Mouse (Mus musculus): ENCODE measurements at regions not wholly inside any gene's neighbourhood (a gene's known extent, or its start where the extent isn't known, plus 50 kb on each side); places are given as distances from the start of the nearest gene placed in this dataset.

- no peak for DNase-seq
- no peak overlapping the region for H3K4me3 ChIP-seq
- TF ChIP-seq CTCF (IDR thresholded peaks at IDR 0.05), result no peak
- no peak overlapping the region for H3K27ac ChIP-seq
- intact Hi-C loops (cut with DNase I), result no loop called here
These were observed 125.8 kb upstream of the Irx5 start for GRCm38 (mm10) chr8:92231326-92232225.

GRCm38 (mm10) chr8:92229526-92229925, 127.9 kb upstream of the Irx5 start:
- H3K4me3 ChIP-seq, result no peak overlapping the region
- TF ChIP-seq CTCF (IDR thresholded peaks at IDR 0.05), result no peak
- no peak overlapping the region for H3K27ac ChIP-seq
- no peak for DNase-seq
- intact Hi-C loops (cut with DNase I), result no loop called here

GRCm38 (mm10) chr8:92224929-92225328, 132.5 kb upstream of the Irx5 start:
- Histone ChIP-seq H3K4me3 (no peak overlapping the region), H3K27ac (no peak overlapping the region)
- DNase-seq, result no peak
- TF ChIP-seq CTCF (IDR thresholded peaks at IDR 0.05), result no peak
- intact Hi-C loops (cut with DNase I), result no loop called here

GRCm38 (mm10) chr8:92222992-92223391, 134.4 kb upstream of the Irx5 start:
- no peak for DNase-seq
- no peak for TF ChIP-seq CTCF (IDR thresholded peaks at IDR 0.05)
- Histone ChIP-seq H3K4me3 (no peak overlapping the region), H3K27ac (no peak overlapping the region)
- intact Hi-C loops (cut with DNase I), result no loop called here

DNA sequence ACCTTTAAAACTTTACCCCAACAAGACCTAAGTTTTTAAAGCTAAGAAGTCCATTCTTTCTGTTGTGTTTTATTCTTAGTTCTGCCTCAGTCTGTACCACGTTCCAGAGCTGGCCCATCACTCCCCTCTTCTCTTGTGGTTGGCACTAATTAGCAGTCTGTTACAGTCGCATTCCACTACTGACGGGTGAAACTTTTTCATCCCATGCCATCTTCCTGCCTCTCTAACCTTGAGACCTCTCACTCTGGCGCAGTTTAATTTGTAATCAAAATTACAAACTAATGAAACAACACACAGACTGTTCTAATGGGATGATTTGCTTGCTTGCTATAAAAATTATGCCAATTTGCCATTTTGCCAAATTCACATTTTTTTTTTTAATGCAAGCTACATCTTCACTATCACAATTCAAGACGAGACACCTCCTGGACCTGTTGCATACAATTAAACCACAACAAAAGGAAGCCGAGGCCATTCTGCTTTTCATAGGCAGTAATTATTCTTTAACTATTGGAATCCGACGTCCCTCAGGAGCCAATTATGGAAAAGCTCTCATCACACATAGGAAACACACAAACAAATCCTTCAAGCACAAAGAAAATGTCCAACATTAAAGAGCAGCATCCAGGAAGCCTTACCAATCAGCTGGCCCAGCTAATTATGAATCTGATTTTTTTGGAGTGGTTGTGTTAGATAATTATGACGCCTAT, 138.1 kb upstream of the Irx5 start:
- Histone ChIP-seq H3K27ac (no peak overlapping the region), H3K4me3 (no peak overlapping the region)
- no peak for DNase-seq
- TF ChIP-seq CTCF (IDR thresholded peaks at IDR 0.05), result no peak
- intact Hi-C loops (cut with DNase I), result no loop called here

GRCm38 (mm10) chr8:92217521-92217920, 139.9 kb upstream of the Irx5 start:
- H3K27ac ChIP-seq, result no peak overlapping the region
- no peak for TF ChIP-seq CTCF (IDR thresholded peaks at IDR 0.05)
- no peak overlapping the region for H3K4me3 ChIP-seq
- intact Hi-C loops (cut with DNase I), result no loop called here
- DNase-seq, result no peak

DNA sequence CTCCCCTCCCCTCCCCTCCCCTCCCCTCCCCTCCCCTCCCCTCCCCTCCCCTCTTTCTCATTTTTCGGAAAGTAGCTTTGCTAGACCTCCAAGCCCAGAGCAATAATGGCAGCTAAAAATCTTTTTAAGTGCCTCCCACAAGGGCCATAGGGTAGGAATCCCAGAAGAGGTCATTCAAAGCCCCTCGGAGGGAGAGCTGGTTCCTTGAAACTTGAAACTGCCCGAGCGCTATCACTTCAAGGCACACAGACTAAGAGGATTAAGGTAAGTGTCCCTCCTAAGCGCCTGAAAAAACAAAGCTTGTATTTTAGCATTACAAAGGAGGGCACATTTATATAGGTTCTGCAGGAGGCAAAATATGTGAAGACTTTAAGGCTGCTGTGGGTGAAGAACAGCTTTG, 141.2 kb upstream of the Irx5 start:
- H3K4me3 ChIP-seq, result no peak overlapping the region
- no peak for DNase-seq
- intact Hi-C loops (cut with DNase I), result no loop called here
- no peak for TF ChIP-seq CTCF (IDR thresholded peaks at IDR 0.05)
- no peak overlapping the region for H3K27ac ChIP-seq

DNA sequence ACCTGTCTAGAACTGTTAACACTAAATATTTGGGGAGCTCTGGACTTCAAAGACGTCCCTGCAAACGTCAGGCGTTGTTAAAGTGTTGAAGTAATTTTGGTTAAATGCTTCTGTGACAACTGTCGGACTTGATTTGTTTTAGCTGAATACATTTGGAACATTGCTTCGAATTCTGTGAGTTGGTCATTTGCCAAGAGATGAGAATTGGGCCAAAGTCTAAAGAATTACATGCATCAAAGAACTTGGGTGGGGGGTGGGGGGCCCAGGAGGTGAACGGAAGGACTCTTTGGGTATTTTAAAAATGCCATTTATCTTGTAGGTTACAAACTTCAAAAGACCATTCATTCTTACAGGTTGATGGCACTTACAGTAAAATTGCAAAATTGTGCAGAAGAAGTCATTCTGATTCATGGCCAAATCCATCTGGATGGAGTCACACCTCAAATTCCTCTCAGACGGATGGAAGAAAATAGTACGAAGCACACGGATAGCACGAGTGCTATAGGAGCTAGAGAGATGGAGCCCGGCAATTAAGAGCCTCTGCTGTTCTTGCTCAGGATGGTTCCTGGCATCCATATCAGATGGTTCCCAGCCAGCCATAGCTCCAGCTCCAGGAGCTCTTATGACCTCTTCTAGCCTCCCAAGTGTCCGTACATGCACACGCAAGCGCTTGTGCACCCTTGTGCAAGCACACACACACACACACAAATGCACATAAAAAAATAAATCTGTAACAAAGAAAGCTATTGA, 144.5 kb upstream of the Irx5 start:
- TF ChIP-seq CTCF (IDR thresholded peaks at IDR 0.05), result no peak
- no peak for DNase-seq
- Histone ChIP-seq H3K27ac (no peak overlapping the region), H3K4me3 (no peak overlapping the region)
- intact Hi-C loops (cut with DNase I), result no loop called here

- Histone ChIP-seq H3K27ac (no peak overlapping the region), H3K4me3 (no peak overlapping the region)
- intact Hi-C loops (cut with DNase I), result no loop called here
- no peak for DNase-seq
- TF ChIP-seq CTCF (IDR thresholded peaks at IDR 0.05), result no peak
These were observed 148.3 kb upstream of the Irx5 start for GRCm38 (mm10) chr8:92209081-92209480.

- TF ChIP-seq CTCF (IDR thresholded peaks at IDR 0.05), result no peak
- intact Hi-C loops (cut with DNase I), result no loop called here
- no peak for DNase-seq
- H3K27ac ChIP-seq, result no peak overlapping the region
- no peak overlapping the region for H3K4me3 ChIP-seq
These were observed 161.8 kb upstream of the Irx5 start for GRCm38 (mm10) chr8:92195635-92196034.

GRCm38 (mm10) chr8:92194065-92194464, 163.4 kb upstream of the Irx5 start:
- no peak for DNase-seq
- intact Hi-C loops (cut with DNase I), result no loop called here
- H3K4me3 ChIP-seq, result no peak overlapping the region

DNA sequence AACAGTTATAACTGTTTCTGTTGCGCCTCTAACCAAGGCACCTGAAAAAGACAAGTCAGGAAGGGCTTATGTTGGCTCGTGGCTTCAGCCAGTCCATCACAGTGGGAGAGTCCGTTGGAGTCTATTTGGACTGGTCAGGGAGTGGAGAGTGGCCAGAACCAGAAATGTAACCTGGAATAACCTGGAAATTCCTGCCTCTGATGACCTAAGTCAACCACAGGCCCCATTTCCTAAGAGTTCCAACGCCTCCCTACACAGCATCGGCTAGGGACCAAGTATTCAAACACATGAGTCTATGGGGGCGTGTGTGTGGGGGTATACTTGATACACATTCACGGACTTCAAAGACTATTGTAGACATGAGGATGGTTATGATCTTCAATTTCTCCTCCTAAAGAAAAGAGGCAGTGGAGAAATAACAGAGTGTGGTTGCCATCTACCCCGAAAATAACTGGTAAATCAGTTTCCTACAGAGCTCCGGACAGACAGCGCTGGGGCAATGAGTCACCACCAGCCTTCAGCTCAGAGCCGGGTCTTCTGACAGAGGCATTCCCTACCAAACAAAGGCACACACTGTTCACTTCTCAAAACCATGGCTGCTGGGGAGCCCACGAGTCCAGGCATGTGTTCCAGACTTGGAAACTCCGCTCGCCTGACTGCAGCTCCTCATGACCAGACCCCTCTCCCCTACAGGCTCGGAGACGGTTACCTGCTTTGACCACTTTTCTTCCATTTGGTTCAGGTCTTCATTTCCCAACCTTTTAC, 167.0 kb upstream of the Irx5 start:
- intact Hi-C loops (cut with DNase I), result no loop called here
- Histone ChIP-seq H3K27ac (no peak overlapping the region), H3K4me3 (no peak overlapping the region)
- TF ChIP-seq CTCF (IDR thresholded peaks at IDR 0.05), result no peak
- DNase-seq, result no peak

More at GRCm38 (mm10) chr8:92194065-92194464, 163.4 kb upstream of the Irx5 start:
- H3K27ac ChIP-seq, result no peak overlapping the region
- TF ChIP-seq CTCF (IDR thresholded peaks at IDR 0.05), result no peak
